Mouse (Mus musculus): ENCODE results near the gene Gcm2. TPM values are rescaled to one million over a fixed set of nuclear protein-coding genes. Genes with fewer than 3 reads are reported as not detected.

The Gcm2 gene
- total RNA-seq, 1 experiment from 2014 or later: not detected

DNA sequence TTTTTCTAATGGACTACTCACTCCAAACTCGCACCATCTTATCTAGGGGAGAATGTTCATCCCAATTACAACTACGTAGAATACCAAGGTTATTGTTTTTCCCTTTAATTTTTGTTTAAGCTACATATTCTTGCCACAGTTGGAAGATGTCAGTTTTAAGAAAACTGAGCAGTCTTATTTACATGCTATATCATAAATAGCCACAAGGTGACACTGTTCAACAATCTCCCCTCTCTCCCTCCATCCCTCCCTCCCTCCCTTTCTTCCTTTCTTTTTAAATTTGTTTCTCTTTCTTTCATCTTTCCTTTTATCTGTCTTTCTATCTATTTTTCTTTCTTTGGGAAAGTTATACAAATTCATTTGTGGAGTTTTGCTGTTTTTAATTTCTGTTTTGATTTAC lies 25.7 kb downstream of the Gcm2 start:
- no peak for ATAC-seq (replicated peaks; ENCODE audit: insufficient number of reproducible peaks, low FRiP score, low TSS enrichment, poor library complexity, severe bottlenecking)

DNA sequence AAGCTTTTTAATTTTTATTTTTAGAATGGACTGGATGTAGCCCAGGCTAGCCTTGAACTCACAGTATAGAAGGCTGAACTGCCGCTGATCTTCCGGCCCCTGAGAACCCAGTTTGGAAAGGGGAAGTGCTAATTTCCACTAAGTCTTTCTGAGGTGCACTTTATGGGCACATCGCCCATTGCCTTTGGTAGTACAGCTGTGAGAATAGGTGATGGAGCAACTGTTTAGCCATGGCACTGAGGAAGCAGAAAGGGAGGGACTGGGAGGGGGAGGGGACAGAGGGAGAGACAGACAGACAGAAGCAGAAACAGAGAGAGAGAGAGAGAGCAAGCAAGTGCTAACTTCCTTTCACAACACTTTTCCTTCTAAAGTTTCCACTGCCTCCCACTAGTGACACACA lies 26.3 kb downstream of the Gcm2 start:
- 0 out of 2 replicates have a peak, but pooled peaks have one; percentile 40 for ATAC-seq (replicated peaks; ENCODE audit: insufficient number of reproducible peaks, low FRiP score, low TSS enrichment, poor library complexity, severe bottlenecking)

DNA sequence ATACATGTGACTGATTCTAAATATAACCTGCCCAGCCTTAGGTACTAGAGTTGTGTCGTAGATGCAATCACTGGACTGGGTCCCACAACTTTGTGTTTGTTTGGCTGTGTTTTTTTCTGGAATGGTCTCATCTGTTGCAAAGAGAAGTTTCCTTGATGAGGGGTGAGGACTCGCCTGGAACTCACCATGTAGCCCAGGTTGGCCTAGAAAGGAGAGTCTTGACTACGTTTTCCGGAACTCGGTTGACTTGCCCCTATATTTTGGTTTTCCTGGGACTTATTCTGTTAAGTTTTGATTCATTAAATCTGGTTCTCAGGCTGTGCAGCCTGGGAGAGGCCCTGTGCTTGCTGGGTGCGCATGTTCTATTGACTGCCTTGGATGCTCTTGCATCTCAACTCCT lies 30.1 kb downstream of the Gcm2 start:
- ATAC-seq (replicated peaks; ENCODE audit: insufficient number of reproducible peaks, low FRiP score, low TSS enrichment, poor library complexity, severe bottlenecking): no peak

DNA sequence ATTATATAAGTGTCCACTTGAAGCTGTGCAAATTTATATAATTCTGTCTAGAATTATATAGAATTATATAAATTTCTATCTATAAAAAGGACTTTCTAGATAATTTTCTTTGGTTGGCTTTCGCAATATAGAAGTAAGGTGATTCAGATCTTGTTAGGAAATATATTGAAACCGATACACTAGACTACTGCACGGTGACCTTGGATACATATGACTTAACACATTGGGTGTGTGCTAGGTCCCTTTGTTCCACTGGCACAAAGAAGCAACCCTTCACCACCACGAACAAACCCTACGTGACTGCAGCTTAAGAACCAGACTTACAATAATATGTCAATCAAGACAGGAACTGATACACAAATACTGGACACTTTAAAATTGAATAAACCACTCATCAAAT lies 31.0 kb downstream of the Gcm2 start:
- ATAC-seq (replicated peaks; ENCODE audit: insufficient number of reproducible peaks, low FRiP score, low TSS enrichment, poor library complexity, severe bottlenecking): no peak

DNA sequence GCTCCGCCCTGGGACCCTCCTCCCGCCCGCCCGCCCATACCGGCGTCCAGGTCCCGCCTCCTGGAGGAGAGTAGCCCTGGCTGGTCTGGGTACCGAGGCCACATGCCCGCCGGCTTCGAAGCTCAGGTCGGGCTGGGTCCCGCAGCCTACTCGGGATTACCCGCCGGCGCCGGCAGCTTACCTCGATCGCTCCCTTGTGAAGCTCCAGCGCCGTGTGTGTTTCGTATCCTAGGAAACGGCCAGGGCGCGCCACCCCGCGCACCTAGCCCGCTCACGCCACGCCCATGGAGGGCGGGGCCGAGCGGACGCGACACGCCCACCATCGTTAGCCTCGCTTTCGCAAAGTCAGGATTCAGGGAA lies 31.4 kb downstream of the Gcm2 start, which contains the start of gene Mak:
TSS of gene Mak (minus strand) at position 286 of the 360 bp plus-strand sequence.
- ATAC-seq (replicated peaks; ENCODE audit: insufficient number of reproducible peaks, low FRiP score, low TSS enrichment, poor library complexity, severe bottlenecking): no peak

DNA sequence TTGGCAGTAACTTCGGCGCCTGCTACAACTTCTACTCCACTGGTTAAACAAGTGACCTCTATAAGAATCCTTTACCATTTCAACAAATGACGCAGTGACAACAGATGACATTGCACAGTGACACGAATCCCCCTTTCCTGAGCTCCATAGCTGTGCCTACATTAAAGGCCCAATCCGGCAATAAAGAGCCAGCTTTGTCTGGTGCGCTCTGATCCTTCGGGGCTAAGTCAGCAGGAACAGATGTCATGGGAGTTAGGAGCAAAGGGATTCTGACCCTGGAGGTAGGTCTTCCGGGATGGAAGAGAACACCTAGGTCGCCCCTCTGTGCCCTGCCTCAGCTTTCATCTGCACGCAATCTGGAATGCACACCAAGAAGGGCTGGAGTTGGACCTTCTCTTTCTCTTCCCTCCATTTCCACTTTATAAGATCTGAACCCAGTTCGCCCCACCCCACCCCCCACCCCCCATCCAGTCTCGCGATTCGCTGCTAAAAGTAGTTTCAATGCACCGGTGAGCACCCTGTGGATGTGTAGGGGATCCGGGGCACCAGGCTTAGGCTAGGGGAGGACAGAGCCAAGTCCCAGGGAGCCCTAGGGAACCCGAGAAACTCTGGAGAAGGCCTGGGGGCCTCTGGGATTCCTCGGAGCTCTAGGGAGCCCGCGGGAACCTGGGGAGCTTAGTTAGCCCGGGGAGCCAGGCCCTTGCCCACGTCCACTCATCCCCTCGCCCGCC lies 32.0 kb downstream of the Gcm2 start:
- ATAC-seq (replicated peaks; ENCODE audit: insufficient number of reproducible peaks, low FRiP score, low TSS enrichment, poor library complexity, severe bottlenecking): no peak

DNA sequence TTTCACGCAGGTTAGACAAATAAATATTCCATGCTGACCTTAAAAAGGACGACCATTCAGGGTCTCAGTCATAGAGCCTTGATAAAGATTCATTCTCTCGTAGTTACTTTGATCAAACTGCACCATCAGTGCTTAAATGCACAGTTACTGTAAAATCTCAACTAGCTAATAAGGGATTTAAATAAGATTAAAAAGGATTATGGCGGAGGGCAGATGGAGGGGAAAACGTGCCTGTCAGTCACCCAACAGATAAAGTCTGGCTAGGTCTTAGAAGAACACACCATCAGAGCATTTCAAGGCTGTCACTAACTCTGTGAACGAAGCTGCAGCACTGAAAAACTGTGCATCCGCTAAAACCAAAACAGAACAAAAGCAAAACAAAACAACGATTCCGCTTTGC lies 32.9 kb downstream of the Gcm2 start:
- ATAC-seq (replicated peaks; ENCODE audit: insufficient number of reproducible peaks, low FRiP score, low TSS enrichment, poor library complexity, severe bottlenecking): no peak

DNA sequence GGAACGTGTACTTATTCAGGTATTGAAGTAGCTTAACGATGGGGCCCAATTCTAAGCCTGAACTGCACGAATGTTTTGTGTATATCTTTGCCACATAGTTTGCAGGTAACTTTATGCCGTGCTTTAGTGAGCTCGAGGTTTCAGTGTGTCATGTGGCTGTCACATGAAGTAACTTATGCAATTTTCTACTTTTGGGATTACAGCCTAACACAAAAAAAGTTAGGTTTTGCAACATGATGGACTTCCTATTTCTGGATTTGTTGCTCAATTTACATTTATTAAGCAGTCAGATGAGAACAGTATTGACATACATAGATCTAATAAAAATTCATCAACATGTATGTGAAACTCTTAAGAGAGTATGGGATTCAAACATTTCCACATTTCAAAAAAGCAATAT lies 37.0 kb downstream of the Gcm2 start:
- ATAC-seq (replicated peaks; ENCODE audit: insufficient number of reproducible peaks, low FRiP score, low TSS enrichment, poor library complexity, severe bottlenecking): peak; percentile 60

DNA sequence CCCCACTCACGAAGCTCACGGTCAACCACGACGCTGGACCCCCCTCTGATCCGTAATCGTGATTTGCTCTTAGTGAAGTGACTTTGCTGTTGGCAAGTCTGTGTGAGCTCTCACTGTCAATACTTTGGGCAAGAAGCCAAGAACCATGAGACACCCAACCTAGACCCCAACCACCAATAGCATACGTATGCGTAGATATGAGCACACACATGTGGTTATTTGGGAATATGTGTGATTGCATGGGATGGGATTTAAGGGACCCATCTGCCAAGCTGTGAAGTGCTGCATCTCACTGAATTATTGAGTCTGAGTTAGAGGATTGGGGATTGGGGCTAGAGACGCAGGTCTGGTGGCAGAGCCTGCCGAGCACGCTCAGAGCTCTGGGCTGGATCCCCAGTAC lies 39.2 kb downstream of the Gcm2 start:
- ATAC-seq (replicated peaks; ENCODE audit: insufficient number of reproducible peaks, low FRiP score, low TSS enrichment, poor library complexity, severe bottlenecking): no peak

DNA sequence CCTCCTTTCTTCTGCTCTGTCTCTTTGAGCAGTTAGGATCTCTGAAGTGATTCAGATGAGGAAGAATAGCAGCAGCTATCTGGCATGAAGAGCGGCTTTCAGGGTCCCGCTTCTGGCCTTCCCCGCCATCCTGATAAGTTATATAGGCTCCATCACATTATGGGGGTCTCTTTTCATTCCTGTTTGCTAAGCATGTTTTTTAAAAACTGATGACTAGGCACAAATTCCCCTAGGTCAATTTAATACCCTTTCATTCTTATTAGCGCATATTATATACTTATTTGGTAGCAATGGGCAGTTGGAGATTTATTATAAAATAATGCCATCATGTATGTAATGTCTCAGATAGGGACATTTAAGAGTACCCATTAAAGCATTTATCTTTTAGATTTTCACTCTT lies 43.2 kb downstream of the Gcm2 start:
- no peak for ATAC-seq (replicated peaks; ENCODE audit: insufficient number of reproducible peaks, low FRiP score, low TSS enrichment, poor library complexity, severe bottlenecking)

DNA sequence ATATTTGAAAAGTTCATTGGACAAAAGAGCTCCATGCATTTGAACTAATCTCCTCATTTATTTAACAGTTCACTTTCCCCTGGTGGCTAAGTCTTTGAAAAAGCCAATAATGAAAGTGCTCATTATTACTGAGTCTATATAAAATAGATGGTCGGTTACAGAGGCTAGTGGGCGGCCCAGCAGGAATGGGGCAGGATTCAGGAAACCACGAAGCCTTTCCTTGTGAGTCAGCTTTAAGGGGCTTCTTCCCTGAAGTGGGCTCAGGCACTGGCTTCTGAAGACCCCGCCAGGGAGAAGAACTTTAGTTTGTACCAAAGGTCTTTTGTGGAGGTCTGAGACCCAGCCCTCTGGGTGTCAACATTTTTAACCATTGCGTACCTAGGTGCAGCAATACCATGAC lies 58.9 kb downstream of the Gcm2 start:
- no peak for ATAC-seq (replicated peaks; ENCODE audit: insufficient number of reproducible peaks, low FRiP score, low TSS enrichment, poor library complexity, severe bottlenecking)

Other genes with a start within 250 kb of the Gcm2 start
- gene Pak1ip1, start 110.0 kb downstream of the Gcm2 start, total RNA-seq (2017): 101 to 135 TPM (median 117 TPM) in 3 replicates
- gene Tmem14c, start 94.7 kb downstream of the Gcm2 start, total RNA-seq (2017): 116 to 148 TPM (median 143 TPM) in 3 replicates
- 0.19 TPM in 1 of 3 replicates, not detected in the others for gene Mak, start 31.3 kb downstream of the Gcm2 start, total RNA-seq (2017)
- not detected in 3 replicates for gene Sycp2l, start 3.3 kb upstream of the Gcm2 start, total RNA-seq (2017)
- not detected in 3 replicates for gene Elovl2, start 109.4 kb upstream of the Gcm2 start, total RNA-seq (2017)
- gene Smim13, start 138.8 kb upstream of the Gcm2 start, total RNA-seq (2017): 5.2 to 7.7 TPM (median 5.2 TPM) in 3 replicates
- gene Gm17364, start 162.9 kb upstream of the Gcm2 start, total RNA-seq (2017): not detected in 3 replicates

All from monocyte, adult 5-6 weeks (primary cell).